Mouse (Mus musculus) cerebellum, adult 8-10 months (tissue): Measurements from ENCODE around the gene Fzr1.

ENCODE experiments used
- DNase-seq: peaks from one replicate; pipeline ENCODE4 v3.0.0; 2022

Gene Fzr1

DNA sequence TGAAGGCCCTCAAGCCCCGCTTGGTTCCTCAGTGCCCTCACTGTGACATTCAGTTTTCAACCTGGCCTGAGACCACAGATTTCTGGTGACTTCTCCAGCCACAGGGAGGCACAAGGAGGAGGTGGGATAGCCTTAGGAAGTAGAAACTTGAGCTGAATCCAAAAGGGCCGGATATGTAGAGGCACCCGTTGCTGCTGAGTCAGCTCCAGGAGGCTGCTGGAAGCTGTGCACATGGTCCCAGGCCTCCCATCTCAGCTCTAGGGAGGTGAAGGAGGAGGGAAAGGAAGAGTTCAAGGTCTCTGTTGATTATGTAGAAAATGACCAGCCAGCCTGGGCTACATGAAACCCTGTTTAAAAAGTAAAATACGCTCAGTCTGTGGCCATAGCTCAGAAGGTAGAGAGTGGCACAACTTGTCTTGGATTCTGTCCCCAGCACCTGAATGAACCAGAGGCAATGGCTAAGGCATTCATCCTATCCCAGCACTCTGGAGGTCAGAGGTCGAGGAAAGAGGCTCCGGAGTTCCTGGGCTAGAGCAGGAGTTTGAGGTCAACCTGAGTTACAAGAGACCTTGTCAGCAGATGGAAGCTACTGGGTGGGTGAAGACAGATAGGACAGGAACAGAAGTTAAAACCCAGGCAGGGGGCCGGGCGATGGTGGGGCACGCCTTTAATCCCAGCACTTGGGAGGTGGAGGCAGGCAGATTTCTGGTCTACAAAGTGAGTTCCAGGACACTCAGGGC, 23.4 kb downstream of the Fzr1 start:
- no peak for DNase-seq

DNA sequence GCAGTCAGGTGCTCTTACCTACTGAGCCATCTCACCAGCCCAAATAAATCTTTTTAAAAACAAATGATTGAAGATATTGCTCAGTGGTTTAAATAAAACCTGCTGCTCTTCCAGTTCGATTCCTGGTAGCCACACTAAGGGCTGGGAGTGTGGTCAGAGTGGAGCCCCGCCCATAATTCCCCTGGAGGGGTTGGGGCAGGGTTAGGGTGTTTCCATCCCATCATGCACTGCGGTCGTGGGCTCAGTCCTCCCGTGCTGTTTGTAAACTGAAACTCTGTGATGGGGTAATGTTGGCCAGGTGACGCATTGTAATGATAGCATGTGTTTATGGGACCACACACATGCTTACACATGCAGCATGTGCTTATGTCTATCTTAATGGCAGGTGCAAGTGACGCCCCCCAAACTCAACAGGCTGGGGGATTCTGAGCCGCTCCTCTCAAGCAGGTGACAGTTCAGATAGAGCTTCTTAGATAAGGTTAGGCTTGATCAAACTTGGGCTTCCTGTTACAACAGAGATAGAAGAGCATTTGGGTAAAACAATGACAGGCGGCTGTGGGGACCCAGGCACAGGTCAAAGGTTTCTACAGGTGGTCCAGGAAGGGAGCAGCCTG, 26.5 kb downstream of the Fzr1 start:
- DNase-seq: no peak

DNA sequence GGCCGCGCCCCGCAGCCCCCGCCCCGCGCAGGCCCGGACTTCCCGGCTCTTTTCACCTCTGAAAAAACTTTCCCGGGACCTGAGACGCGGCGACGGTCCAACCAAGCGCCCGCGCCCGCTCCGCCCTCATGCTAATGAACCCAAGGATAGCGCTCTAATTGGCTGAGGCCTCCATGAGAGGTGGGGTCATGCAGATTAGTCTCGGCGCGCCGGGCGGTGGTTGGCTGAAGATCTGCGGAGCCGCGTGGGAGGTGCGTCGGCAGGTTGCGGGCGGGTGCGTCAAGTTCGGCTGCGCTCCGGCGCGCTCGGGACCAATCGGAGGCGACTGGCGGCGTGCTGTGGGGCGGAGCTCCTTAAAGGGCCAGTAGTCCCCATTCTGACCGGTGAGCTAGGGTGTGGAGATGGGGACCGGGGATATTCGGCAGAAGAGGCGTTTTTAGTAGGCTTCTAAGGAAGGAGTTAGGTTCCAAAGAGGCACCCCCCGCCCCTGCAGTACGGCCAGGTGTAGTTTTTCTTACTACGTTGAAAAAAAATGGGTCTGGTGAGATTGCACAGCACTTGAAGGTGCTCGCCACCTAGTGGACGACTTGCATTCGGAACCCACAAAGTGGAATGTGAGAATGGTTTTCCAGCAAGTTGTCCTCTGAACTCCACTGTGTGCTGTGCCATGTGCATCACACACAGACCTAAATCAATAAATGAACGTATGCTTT, 27.8 kb downstream of the Fzr1 start, which contains the start of gene Hmg20b:
Hmg20b (minus strand) TSS at position 130 of the 713 bp plus-strand sequence.
- DNase-seq: peak; percentile 99

DNA sequence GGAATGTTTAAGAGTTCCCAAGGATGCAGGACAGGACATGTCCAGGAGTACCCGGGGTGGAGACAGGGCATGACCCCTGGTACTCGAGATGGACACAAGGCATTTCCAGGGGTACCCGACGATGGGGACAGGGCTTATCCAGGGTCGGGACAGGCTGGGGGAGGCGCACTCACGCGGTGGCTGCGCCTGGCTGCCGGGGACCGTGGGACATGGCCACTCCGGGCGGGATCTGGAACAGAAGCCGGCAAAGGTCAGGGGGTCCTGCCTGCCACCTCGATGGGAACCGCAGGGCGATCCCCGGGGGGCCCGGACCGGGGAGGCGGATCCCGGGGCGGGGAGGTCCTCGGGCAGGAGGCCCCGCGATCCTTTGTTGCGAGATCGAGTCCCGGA, 28.4 kb downstream of the Fzr1 start:
- DNase-seq: peak; percentile 58

DNA sequence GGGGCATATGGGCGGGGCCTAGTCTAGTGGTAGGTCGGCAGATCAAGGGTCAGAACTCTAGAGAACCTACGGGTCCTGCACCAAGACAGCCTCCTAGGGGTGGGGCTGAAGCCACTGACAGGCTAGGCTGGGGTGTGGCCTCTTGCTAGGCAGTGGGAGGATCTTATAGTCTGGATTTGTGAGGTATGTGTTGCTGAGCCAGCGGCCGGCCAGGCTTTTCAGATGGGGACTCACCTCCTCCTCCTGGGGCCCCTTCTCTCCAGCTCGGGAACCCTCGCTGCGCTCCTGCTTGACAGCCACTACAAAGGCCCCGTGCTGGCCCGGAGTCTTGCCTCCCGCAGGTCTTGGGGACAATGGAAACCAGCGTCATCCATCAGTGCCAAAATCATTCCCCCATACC, 29.2 kb downstream of the Fzr1 start:
- DNase-seq: no peak

DNA sequence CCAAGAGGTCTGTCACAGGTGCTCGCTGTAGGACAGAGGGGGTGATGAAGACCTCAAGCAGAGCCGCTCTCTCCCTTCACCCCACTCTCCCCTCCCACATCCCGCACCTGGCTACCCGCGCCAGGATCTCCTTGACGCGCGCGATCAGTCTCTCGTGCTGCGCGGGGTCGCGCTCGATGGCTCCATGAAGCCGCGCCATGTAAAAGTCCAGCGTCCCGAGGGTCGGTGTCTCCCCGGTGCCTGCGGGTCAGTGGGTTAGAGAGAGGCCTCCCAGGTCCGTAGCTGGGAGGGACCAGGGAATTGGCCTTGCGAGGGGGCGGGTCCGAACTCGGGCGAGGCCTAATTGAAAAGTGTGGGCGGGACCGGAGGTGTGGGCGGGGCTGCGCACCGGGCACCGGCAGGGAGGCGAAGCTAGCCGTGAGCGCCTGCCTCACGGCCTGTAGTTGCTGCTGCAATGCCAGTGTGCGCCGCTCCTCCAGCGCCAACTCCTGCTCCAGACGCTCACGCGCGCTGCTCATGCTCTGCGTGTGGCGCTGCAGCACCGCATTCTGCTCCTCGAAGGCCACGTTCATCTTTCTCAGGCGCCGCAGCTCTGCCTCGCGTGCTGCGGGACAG, 31.8 kb downstream of the Fzr1 start:
- DNase-seq: no peak

DNA sequence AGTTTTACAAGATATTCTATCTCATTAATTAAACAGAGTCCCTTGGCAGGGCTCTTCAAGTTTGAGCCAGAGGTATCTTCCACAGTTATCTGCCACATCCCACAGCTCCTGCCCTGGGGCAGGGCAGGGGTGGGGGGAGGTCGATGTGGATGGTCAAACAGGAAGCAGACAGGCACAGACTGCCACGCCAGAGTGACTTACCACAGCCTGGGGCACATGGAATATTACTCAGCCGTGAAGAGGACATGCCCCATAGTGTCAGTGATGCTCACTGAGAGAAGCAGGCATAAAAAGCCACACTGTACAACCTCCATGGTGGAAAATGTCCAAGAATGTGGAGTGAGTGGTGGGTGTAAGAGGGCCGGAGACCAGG, 33.2 kb downstream of the Fzr1 start:
- no peak for DNase-seq

DNA sequence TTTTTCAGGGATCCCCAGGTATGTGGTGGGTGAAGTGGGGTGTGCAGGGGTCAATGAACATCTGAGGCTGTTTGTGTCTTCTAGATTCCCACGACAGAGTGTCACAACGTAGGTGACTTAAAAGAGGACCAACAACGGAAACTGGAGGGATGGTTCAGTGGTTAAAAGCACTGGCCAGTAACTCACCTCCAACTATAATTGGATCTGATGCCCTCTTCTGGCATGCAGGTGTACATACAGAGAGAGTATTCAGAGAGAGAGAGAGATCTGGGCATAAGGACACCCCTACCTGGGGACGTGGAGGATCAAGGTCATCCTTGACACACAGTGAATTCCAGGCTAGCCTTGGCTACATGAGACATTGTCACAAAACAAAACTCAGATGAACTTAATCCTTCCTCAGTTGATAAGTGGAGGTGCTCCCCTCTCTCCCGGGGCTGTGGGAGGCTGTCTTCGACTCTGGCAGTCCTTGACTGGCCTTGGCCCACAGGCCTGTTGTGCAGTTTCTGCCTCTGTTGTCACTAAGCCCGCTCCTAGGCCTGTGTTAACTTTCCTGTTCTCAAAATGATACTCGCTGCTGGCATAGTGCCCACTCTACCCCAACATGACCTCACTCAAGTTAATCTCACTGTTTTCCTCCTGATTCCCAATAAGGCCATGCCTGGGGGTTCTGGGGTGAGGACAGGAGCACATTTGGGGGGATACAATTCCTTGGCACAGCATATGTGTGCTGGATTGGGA, 33.7 kb downstream of the Fzr1 start:
- DNase-seq: no peak

DNA sequence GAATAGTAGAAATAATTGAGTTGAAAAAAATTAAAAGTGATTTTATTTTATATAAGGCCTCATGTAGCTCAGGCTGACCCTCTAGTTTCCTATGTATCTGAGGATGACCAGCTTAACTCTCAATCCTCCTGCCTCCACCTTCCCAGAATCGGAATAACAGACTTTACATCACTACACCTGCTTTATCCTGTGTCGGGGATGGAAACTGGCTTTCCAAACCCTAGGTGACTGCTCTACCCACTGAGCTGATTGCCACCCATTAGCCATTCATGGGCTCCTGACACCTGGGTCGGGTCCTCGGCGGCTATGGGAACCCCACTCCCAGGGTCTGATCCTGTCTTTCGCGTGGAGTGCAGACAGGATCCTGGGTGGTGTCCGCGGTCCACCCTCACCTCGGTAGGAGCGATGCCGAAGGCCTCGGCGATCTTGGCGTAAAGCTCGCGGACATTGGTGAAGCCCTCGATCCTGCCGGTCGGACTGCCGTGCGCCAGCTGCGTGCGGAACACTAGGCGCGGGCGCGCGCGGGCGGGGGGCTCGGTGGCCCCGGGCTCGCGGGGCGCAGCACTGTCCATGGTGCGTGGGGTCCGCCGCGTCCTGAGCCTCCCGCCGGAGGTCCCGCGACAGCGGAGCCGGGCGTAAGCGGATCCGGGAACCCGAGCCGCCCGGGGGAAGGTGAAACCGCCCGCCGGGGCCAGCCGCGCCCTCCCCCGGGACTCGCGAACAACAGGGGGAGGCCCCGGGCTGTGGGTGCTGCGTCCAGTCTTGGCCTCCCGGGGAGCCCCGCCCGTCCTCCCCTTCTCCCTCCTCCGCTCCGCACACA, 35.4 kb downstream of the Fzr1 start, which contains the start of gene Gipc3:
Gipc3 (minus strand) TSS at position 581 of the 820 bp plus-strand sequence.
- no peak for DNase-seq

DNA sequence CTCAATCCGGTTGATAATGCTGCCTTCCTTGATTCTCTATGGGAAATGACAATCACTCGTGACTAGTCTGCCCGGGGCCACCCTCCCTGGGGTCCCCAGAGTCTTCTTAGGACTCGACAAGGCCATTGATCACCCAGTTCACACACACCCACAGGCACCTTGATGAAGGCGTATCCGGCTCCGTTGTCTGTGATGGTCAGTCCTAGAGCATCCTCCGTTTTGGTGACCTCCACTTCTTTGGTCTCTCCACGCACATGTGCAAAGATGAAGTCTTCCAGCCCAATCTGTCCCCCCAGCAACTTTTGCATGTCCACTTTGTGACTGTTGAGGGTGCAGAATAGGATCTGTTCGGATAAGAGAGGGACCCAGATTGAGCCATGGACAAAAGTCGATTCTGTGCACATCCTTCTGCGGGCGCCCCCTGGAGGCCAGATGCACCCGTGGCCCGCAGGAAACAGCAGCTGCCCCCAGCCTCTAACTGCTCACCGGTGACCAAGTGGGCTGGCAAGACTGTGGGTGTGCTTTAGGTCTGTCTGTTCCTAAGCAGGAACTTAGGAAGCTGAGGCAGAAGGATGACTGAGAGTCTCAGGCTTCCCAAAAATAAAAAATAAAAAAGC, 36.9 kb downstream of the Fzr1 start:
- DNase-seq: peak; percentile 63

DNA sequence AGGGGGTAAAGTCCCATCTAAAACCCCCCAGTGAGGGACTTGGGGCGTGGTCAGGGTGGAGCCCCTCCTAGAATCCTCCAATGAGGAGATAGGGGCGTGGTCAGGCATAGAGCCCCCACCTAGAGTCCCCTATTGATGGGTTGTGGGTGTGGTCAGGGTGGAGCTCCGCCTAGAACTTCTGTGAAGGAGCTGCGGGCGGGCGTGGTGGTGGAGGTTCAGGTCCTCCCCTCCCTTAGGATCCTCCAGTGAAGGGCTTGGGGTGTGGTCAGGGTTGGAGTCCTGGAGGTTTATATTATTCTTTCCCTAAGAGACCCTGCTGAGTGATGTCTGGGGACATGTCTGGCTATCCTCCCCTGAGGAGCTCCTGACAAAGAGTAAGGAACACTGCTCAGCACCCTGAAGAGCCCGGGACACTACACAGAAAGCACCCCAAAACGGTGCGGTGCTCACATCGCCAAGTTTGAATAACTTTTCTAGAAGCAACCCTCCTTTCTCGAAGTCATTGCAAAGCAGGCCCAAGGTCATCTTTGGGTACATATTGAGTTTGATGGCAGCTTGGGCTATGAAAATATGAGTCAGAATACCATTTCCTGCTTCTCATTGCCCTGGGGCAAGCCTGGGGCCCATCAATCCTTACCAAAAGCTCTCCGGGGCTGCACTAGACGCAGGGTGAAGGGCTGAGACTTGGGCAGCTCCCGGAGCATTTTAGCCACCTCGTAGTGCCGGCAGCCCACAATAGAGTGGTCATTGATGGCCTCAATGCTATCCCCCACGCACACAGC, 37.6 kb downstream of the Fzr1 start:
- DNase-seq: no peak

DNA sequence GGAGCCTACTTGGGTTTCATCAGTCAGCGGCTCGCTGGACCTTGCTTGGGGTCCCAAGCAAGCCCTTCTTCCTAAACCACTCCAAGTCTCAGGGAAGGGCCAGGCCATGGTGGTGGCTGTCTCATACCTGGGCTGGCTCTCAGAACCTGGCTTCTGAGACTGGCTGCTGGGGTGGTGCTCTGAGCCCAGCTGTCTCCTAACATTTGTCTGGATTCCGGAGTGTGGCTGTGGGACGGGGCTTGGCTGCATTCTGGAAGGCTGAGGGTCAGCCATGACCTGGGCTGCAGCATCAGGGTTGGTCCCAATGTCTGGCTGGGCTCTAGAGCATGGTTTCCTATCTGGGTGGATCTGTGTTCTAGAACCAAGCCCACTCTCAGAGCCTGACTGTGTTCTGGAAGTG, 41.8 kb downstream of the Fzr1 start:
- no peak for DNase-seq

DNA sequence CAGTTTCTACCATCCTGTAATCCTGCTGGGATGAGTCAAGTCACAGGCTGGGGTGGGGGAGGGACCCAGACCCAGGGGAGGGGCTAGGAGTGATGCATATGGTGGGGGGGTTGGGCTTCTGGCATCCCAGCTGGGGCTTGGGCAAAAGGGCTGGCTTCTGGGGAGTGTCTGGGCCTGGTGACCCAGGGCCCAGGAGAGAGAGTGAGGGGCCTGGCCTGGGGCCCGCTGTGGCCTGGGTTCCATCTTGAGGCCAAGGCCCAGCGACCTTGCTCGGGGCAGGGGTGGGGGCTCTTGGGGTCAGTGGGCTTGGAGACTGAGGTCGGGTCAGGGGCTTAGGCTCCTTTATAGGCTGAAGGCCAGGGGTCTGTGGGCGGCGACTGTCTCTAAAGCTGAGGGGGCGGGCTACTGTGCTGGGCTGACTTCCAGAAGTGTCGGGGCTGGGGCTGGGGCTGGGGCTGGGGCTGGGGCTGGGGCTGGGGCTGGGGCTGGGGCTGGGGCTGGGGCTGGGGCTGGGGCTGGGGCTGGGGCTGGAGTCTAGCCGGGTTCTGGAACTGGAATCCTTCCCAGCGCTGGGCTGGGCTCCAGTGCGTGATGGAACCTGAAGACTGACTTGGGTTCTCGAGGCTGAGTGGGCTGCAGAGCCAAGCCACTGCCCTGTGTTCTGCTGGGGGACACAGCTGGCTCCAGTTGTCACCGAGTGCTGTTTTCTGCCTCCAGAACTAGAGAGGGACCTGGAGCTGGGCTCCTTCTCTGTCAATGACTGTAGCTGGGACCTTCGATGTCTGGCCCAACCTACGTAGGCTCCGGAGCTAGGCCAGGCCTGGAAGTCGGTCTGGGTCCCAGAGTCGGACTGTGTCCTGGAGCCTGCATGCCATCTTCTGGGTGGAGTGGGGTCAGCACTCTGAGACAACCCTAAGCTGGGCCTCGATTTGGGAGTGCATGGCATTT, 42.6 kb downstream of the Fzr1 start:
- no peak for DNase-seq

DNA sequence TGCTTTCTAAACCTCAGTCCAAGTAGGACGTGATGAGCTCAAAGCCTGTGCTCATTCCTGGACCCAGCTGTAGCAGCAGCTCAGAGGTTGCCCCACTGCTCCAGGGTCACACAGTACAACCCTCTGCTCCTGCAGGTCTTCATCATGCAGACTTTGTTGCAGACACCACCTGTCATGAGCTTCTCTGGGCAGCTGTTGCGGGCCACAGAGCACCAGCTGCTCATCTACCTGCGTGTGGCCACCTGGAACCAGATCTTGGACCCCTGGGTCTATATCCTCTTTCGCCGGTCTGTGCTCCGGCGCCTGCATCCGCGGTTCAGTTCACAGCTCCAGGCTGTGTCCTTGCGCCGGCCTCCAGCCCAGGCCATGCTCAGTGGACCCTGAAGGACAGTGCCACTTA, 44.0 kb downstream of the Fzr1 start:
- DNase-seq: no peak

DNA sequence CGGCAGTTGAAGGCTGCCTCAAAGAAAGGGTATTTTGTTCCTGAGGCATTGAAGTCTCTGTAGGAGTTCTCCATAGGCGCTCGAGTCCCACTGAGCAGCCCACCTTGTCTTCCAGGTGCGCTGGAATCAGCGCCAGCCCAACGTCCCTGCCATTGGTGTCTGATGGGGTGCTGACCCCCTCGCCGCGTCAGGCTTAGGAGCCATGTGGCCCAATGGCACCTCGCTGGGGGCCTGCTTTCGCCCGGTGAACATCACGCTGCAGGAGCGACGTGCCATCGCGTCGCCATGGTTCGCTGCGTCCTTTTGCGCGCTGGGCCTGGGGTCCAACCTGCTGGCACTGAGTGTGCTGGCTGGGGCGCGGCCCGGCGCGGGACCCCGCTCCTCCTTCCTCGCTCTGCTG, 46.0 kb downstream of the Fzr1 start:
- no peak for DNase-seq

DNA sequence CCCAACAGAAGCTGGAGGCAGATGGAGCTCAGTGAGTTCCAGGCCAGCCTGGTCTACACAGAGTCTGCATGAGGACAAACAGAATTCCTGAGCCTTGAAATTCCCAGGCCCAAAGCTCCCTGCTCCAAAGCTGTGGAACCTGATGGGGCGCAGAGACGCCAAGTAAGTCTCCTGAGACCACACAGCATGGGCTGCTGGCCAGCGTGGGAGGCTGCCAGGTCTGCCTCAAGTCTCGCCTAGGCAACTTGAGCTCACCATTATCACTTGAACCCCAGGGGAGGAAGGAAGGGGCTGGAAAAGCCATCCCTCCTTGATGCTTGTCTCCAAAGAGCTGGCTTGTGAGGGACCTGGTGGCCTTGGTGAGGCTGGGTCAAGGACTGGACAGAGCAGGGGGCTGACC, 48.3 kb downstream of the Fzr1 start:
- DNase-seq: no peak

DNA sequence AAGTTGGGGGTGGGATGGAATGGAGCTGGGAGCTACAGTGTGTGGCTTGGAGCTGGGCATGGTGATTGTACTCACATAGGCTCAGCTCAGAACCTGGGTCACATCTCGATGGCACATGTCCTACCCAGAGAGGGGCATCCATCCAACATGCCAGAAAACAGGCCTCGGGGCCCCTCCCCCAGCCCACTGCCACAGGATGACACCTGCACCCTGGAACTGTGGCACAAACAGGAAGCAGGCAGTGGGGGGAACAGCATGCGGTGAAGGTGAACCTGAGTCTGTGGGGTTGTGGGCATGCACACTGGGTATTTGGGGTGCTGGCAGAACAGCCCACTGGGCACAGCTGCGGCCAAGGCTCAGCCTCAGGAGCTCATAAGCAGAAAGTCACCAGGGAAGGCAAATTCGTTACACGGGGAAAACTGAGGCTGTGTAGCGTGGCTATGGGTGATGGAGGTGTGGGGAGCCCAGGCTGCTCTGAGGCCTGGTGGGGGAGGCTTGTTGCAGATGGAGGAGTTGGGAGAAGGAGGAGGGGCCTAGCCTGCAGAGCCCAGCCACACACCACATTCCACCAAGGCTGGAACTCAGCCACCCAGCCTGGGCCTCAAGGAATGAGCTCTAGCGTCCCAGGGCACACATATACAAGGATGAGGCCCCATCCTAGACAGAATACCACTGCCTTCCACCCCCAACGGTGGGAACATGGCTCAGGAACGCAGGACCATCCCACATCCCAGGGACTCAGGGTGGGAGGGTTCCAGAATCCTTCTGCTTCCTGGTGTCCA, 48.9 kb downstream of the Fzr1 start:
- DNase-seq: no peak

DNA sequence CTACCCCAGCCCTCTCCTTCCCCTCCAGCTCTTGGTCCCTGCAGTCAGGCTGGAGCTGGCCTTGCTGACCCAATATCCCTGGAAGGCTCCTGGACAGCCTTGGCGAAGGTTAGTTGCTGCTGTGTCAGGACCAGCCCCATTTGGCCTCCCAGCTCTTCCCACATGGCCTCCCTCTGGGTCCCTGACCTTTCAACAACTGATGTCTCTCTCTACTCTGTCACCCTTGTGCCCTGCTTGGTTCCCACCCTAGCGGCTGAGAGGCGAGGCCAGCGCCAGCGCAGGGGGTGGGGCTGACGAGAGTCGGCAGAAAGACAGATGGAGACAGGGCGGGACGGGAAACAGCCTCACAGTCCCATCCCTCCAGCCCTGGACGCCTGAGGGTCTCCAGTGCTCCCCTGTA, 49.9 kb downstream of the Fzr1 start, which contains the start of gene Tbxa2r:
Tbxa2r (plus strand) TSS at position 346 of the 400 bp plus-strand sequence.
- no peak for DNase-seq

DNA sequence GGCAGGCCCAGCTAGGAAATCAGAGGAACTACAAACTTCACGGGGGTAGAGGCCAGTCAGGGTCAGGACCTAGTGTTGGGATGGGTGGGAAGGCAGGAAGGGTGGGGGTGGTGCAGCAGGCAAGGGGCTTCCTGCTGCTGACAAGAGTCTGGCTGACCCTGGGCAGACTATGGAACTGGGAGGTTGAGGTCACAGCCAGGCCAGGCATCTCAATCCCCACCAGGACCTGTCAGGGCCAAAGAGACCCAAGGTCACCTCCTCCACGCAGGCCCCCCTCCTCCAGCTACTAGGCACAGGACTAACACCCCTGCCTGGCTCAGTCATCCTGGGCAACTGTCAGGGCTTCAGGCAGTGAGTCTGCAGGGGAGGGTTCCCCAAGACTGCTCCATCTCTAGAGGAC, 50.4 kb downstream of the Fzr1 start:
- no peak for DNase-seq
